Mouse (Mus musculus): ENCODE data around the gene Kcnip4.

Gene Kcnip4

GRCm38 (mm10) chr5:48606916-48607315, 917.8 kb downstream of the Kcnip4 start:
- intact Hi-C loops (cut with DNase I): no loop called here

GRCm38 (mm10) chr5:48606281-48606680, 918.4 kb downstream of the Kcnip4 start:
- intact Hi-C loops (cut with DNase I): no loop called here

DNA sequence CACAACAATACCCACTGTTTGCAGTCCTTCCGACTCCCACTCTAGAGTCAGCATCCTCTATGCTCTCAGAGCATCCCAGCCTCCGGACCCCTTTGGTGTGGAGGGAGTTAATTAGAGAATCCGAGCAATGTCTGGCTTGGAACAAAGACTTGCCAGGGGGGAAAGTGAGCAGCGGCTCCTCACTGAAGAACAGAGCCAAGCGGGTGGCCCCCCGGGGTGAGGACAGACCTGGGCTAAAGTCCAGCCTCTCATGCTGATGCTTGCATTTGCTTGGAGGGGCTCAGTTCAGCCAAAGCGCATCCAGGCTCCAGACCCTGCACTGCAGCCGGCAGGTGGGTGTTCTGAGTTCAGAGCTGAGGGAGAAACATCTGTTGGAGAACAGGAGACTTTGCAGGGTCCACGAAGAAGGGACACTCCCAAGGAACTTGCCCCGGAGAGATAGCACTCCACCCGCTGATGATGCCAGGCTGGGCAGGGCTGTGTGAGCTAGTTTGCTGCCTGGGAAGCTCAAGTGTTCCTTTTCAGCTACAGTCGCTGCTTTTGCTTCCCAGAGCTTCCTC, 925.1 kb downstream of the Kcnip4 start:
- intact Hi-C loops (cut with DNase I): no loop called here

DNA sequence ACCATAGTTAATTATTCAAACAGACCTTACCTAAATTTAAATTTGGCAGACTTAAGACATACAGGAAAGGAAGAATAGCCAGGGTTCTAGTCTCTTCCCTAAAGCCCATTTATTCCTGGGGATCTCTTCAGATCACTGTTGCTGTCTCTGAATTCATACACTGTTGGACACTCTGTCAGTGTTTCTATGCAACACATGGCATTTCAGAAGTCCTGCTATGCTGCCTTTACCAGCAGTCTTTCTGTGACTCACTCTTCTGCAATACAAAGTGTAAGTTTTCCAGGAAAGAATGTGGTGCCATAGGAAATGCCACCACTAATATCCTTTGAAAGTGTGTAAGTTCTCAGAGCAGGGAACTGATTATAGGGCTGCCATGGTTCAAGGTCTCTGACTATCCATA, 936.7 kb downstream of the Kcnip4 start:
- intact Hi-C loops (cut with DNase I): no loop called here

DNA sequence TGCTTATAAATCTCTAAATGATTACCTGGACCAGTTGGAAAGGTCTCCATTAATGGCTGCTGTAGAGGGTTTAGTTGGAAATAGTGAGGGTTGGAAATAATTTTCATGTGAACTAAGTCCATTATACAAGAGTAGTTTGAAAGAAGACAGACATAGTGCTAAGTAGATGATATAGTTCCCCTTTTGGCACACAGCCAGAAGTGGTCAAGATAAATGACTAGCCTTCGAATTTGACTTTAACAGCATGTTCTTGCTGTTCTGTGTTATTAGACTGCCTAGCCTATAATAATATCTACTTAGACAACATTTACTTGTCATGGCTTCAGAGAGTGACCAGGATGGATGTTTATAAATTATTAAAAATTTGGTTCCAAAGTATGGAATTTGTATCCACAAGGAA, 941.3 kb downstream of the Kcnip4 start:
- intact Hi-C loops (cut with DNase I): no loop called here

GRCm38 (mm10) chr5:48563996-48564587, 960.6 kb downstream of the Kcnip4 start:
- intact Hi-C loops (cut with DNase I): no loop called here

DNA sequence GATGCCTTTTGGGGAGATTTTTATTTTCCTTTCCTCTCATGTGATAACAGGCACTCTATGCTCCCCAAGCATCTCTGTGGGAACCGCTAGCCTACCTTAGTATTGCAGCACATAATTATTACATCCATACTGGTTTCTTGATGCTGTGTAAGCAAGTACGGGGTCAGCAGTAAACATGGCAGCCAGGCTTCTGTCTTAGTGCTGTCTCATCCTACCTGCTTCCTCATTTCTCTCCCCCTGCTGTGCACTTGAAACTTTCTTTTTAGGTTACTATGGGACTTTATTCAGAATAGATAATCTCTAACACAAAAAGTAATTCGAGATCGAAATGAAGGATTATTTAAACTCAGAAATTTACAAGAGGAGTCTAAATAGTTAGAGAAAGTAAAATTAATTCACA, 973.0 kb downstream of the Kcnip4 start:
- intact Hi-C loops (cut with DNase I): no loop called here

DNA sequence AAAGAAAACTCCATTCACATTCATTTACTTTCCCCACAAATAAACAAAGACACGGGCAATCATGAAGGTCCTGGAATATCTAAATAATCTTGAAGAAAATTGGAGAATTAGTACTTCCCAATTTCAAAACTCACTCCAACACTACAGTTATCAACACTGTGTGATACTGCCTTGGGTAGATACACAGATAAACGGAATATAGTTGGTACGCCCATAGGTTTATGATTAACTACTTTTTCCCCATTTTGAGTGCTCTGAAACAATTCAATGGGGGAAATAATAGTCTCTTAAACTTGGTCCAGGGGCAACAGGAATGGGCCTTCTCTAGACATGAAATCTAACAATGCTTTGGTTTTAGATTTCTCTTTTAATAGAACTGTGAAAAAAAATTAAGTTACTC, 978.9 kb downstream of the Kcnip4 start:
- intact Hi-C loops (cut with DNase I): no loop called here

- intact Hi-C loops (cut with DNase I): no loop called here
Observed at GRCm38 (mm10) chr5:48544784-48545734, 979.6 kb downstream of the Kcnip4 start.

DNA sequence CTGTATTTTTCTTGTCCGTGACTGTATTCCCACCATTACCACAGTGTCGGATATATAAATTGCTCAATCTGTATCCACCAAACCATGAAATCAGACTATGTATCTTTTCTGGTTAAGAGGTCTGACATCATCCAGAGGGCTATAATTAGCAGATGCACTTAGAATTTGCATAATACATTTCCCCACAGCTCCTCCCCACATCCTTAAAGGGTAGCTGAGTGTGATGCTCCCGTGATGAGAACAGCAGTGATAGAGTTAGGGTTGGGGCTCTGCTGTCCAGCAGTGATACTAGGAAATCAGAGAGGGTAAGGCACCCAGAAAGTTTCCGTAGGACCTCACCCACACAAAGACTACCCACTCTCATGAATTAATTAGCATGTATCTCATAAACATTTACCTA, 1006.7 kb downstream of the Kcnip4 start:
- intact Hi-C loops (cut with DNase I): no loop called here

DNA sequence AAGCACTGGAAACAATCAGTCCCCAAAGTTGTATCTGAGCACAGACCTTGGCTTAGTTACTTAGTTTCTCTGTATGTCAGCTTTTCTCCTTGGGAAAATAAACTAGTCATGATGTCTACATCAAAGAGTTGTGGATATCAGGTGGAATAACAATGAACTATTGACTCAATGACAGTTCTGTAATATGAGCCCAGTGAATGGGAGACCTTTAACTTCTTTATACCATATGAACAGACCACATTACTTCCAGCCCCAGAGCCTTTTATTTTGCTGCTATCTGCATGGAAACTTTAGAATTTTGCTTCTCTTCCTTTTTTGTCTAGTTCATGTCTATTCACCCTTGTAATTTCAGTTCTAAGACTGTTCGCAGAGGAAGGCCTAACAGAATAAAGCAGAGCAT, 1011.4 kb downstream of the Kcnip4 start:
- intact Hi-C loops (cut with DNase I): no loop called here

DNA sequence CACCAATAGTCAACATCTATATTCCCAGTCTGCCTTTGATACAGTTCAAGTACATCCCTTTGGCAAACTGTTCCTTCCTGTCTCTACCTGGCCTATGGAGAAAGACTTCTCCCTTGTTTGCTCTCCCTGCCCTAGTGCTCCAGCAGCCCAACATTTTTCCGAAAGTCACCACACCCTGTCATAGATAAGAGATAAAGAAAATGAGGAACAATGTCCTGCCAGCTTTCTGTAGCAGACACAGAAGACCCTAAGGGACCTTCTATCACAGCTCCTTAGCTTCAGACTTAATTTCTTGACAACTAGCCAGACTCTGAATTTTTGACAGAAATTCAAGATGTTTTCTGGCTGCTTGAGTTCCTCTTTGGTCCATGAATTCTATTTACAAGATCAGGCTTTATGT, 1013.4 kb downstream of the Kcnip4 start:
- intact Hi-C loops (cut with DNase I): no loop called here

DNA sequence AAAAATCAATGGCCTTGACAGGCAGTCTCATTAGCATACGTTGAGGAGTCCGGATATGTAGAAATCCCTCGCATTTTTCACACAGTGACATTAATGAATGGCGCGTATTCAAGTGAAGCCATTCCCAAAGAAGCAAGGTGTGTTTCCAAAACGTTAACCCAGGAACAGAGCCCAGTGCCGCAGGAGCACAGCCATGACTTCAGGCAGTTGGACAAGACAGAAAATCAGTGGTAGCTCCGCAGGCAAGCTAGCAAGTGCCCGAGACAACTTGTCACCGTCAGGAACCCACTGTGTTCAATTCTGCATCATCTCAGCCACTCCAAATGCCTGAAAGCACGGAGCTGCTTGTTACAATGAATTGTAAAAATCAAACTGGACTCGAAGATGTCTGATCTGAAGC, 1014.5 kb downstream of the Kcnip4 start:
- intact Hi-C loops (cut with DNase I): no loop called here

GRCm38 (mm10) chr5:48509194-48509930, 1015.3 kb downstream of the Kcnip4 start:
- intact Hi-C loops (cut with DNase I): no loop called here

GRCm38 (mm10) chr5:48503094-48503493, 1021.6 kb downstream of the Kcnip4 start:
- intact Hi-C loops (cut with DNase I): no loop called here

GRCm38 (mm10) chr5:48502442-48502841, 1022.3 kb downstream of the Kcnip4 start:
- intact Hi-C loops (cut with DNase I): no loop called here

- intact Hi-C loops (cut with DNase I): no loop called here
Observed at GRCm38 (mm10) chr5:48500204-48500603, 1024.5 kb downstream of the Kcnip4 start.

DNA sequence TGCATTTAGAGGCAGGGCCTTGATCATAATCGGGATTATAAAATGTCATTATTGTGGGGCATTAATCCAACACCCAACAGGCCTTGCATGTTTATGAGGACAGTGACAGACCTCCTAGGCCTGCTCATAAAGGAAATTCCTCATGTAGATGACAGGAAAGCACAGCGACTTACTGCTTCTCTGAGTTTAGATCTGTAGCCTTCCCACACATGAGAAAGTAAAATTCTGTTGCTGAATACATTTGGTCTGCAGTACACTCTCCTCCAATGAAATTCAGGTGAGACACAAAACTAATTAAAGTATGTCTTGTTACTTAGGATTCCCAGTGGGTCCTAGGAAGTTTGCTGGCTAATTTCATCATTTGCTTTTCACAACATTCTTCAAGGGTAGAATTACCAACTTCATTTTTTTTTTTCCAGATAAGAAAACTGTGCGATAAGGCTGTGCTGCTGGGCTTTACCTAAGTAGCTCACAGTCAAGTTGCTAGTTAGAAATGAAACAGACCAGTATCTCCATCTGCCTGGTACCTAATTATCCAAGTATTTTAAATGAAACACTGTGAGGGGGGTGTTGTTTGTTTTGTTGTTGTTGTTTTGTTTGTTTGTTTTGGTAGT, 1033.7 kb downstream of the Kcnip4 start:
- intact Hi-C loops (cut with DNase I): no loop called here

GRCm38 (mm10) chr5:48489549-48490288, 1035.0 kb downstream of the Kcnip4 start:
- intact Hi-C loops (cut with DNase I): no loop called here

DNA sequence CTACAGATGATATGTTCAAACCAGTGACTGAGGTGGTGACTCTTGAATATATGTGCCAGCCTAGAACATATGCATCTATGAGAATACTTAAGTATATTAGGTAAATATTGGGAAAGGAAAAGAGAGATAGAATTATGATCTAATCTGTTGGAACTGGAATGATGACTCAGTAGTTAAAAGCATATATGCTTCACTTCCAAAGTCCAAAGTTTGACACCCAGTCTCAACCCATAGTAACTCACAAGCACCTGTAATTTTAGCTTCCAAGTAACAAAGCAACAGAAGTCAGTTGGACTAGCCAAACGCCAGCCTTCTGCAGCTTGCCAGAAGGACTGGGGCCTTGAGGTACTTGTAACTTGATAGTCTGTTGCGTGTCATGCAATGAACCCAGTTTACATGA, 1041.6 kb downstream of the Kcnip4 start:
- intact Hi-C loops (cut with DNase I): no loop called here

DNA sequence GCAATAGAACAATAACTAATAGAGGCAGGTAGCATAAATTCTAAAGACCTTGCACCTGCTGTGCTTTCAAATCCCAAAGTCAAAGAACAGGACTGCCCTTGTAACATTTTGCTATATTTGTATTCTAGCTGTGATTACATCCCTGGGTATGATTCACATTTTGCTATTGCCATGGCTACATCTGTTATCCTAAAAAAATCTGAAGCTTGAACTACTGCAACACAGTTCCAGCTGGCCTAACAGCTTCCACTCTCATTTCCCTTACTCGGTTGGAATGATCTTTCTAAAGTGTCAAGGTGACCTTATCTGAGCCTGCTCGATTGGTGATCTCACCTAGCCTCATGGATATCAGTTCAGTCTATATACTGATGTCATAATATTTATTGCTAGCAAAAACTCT, 1064.5 kb downstream of the Kcnip4 start:
- intact Hi-C loops (cut with DNase I): no loop called here
